Mouse (Mus musculus): ENCODE measurements around the gene Galnt12. TPM values are rescaled to one million over a fixed set of nuclear protein-coding genes. Genes with fewer than 3 reads are reported as not detected.
A peak's percentile ranks its signal among the peaks of the same experiment; 100 is the strongest.

The Galnt12 gene
- polyA plus RNA-seq, 1 experiment from 2014 or later: 2.2 TPM

GRCm38 (mm10) chr4:47122051-47122706 is 30.5 kb downstream of the Galnt12 start:
- Histone ChIP-seq H3K4me1 (no peaks in the 10 kb centered on the region), H3K27me3 (ENCODE audit: insufficient read depth, poor library complexity, severe bottlenecking) (no peaks in the 10 kb centered on the region; the same call in 1 of the 2 replicates), H3K9me3 (no peaks in the 10 kb centered on the region), H3K4me3 (no peak overlapping the region), H3K36me3 (no peaks in the 10 kb centered on the region), H3K27ac (no peak overlapping the region)
- no peak for DNase-seq (ENCODE audit: low spot score)
- WGBS: 58% methylated on average over 13 of the region's 13 CpGs

- no peaks in the 10 kb centered on the region for H3K9me3 ChIP-seq
- H3K27ac ChIP-seq: no peak overlapping the region
- no peak overlapping the region for H3K4me3 ChIP-seq
- H3K36me3 ChIP-seq: no peaks in the 10 kb centered on the region
- 85% methylated on average over 9 of the region's 9 CpGs for WGBS
- no peaks in the 10 kb centered on the region for H3K4me1 ChIP-seq
- no peak for DNase-seq (ENCODE audit: low spot score)
- H3K27me3 ChIP-seq (ENCODE audit: insufficient read depth, poor library complexity, severe bottlenecking): no peaks in the 10 kb centered on the region; the same call in 1 of the 2 replicates
Measured at GRCm38 (mm10) chr4:47124140-47124711, 32.5 kb downstream of the Galnt12 start.

- H3K27ac ChIP-seq: no peak overlapping the region
- H3K36me3 ChIP-seq: no peaks in the 10 kb centered on the region
- H3K4me3 ChIP-seq: no peak overlapping the region
- peaks cover 3% of the 10 kb centered on the region for H3K27me3 ChIP-seq (ENCODE audit: insufficient read depth, poor library complexity, severe bottlenecking)
- H3K9me3 ChIP-seq: no peaks in the 10 kb centered on the region
- no peak for DNase-seq (ENCODE audit: low spot score)
- H3K4me1 ChIP-seq: no peaks in the 10 kb centered on the region
- 71% methylated on average over 7 of the region's 7 CpGs for WGBS
Measured at GRCm38 (mm10) chr4:47128515-47128914, 36.8 kb downstream of the Galnt12 start.

- H3K36me3 ChIP-seq: no peaks in the 10 kb centered on the region
- no peak overlapping the region for H3K4me3 ChIP-seq
- H3K27me3 ChIP-seq (ENCODE audit: insufficient read depth, poor library complexity, severe bottlenecking): peaks cover 3% of the 10 kb centered on the region
- H3K4me1 ChIP-seq: no peaks in the 10 kb centered on the region
- no peaks in the 10 kb centered on the region for H3K9me3 ChIP-seq
- DNase-seq (ENCODE audit: low spot score): no peak
- WGBS: 76% methylated on average over 4 of the region's 4 CpGs
- no peak overlapping the region for H3K27ac ChIP-seq
Measured at GRCm38 (mm10) chr4:47129572-47129971, 37.9 kb downstream of the Galnt12 start.

- 83% methylated on average over 8 of the region's 8 CpGs for WGBS
- H3K4me3 ChIP-seq: no peak overlapping the region
- no peaks in the 10 kb centered on the region for H3K4me1 ChIP-seq
- no peak for DNase-seq (ENCODE audit: low spot score)
- peaks cover 3% of the 10 kb centered on the region for H3K27me3 ChIP-seq (ENCODE audit: insufficient read depth, poor library complexity, severe bottlenecking)
- no peak overlapping the region for H3K27ac ChIP-seq
- H3K9me3 ChIP-seq: no peaks in the 10 kb centered on the region
- no peaks in the 10 kb centered on the region for H3K36me3 ChIP-seq
Measured at GRCm38 (mm10) chr4:47130111-47131050, 38.7 kb downstream of the Galnt12 start.

GRCm38 (mm10) chr4:47131931-47132330 is 40.2 kb downstream of the Galnt12 start:
- 87% methylated on average over 3 of the region's 3 CpGs for WGBS
- Histone ChIP-seq H3K27me3 (ENCODE audit: insufficient read depth, poor library complexity, severe bottlenecking) (peaks cover 3% of the 10 kb centered on the region), H3K4me1 (no peaks in the 10 kb centered on the region), H3K4me3 (no peak overlapping the region), H3K27ac (no peak overlapping the region), H3K9me3 (no peaks in the 10 kb centered on the region), H3K36me3 (no peaks in the 10 kb centered on the region)
- DNase-seq (ENCODE audit: low spot score): no peak

- 61% methylated on average over 3 of the region's 3 CpGs for WGBS
- H3K4me1 ChIP-seq: no peaks in the 10 kb centered on the region
- DNase-seq (ENCODE audit: low spot score): no peak
- no peaks in the 10 kb centered on the region for H3K36me3 ChIP-seq
- H3K4me3 ChIP-seq: no peak overlapping the region
- no peaks in the 10 kb centered on the region for H3K9me3 ChIP-seq
- no peak overlapping the region for H3K27ac ChIP-seq
- H3K27me3 ChIP-seq (ENCODE audit: insufficient read depth, poor library complexity, severe bottlenecking): peaks cover 3% of the 10 kb centered on the region
Measured at GRCm38 (mm10) chr4:47132413-47132812, 40.7 kb downstream of the Galnt12 start.

- WGBS: 75% methylated on average over 8 of the region's 8 CpGs
- DNase-seq (ENCODE audit: low spot score): no peak
Measured at GRCm38 (mm10) chr4:47136699-47137101, 45.0 kb downstream of the Galnt12 start.

GRCm38 (mm10) chr4:47137479-47137878 is 45.8 kb downstream of the Galnt12 start:
- DNase-seq (ENCODE audit: low spot score): no peak
- Histone ChIP-seq H3K9me3 (no peaks in the 10 kb centered on the region), H3K27ac (no peak overlapping the region), H3K36me3 (no peaks in the 10 kb centered on the region), H3K27me3 (ENCODE audit: insufficient read depth, poor library complexity, severe bottlenecking) (peaks cover 6% of the 10 kb centered on the region; the same call in 1 of the 2 replicates), H3K4me3 (no peak overlapping the region), H3K4me1 (peaks cover 26% of the 10 kb centered on the region)
- WGBS: 66% methylated on average over 5 of the region's 5 CpGs

More at GRCm38 (mm10) chr4:47136699-47137101, 45.0 kb downstream of the Galnt12 start:
- H3K9me3 ChIP-seq: no peaks in the 10 kb centered on the region
- no peak overlapping the region for H3K4me3 ChIP-seq
- H3K36me3 ChIP-seq: no peaks in the 10 kb centered on the region
- no peak overlapping the region for H3K27ac ChIP-seq
- H3K4me1 ChIP-seq: peaks cover 22% of the 10 kb centered on the region
- peaks cover 4% of the 10 kb centered on the region for H3K27me3 ChIP-seq (ENCODE audit: insufficient read depth, poor library complexity, severe bottlenecking)

- WGBS: 76% methylated on average over 7 of the region's 7 CpGs
- Histone ChIP-seq H3K4me1 (peaks cover 30% of the 10 kb centered on the region), H3K4me3 (no peak overlapping the region), H3K27ac (no peak overlapping the region), H3K36me3 (no peaks in the 10 kb centered on the region), H3K9me3 (no peaks in the 10 kb centered on the region), H3K27me3 (ENCODE audit: insufficient read depth, poor library complexity, severe bottlenecking) (peaks cover 6% of the 10 kb centered on the region; the same call in 1 of the 2 replicates)
- DNase-seq (ENCODE audit: low spot score): no peak
Measured at GRCm38 (mm10) chr4:47138411-47138810, 46.7 kb downstream of the Galnt12 start.

GRCm38 (mm10) chr4:47138967-47139777 is 47.5 kb downstream of the Galnt12 start:
- Histone ChIP-seq H3K9me3 (no peaks in the 10 kb centered on the region), H3K4me1 (peaks cover 38% of the 10 kb centered on the region), H3K27ac (peak overlapping the region; percentile 45), H3K36me3 (no peaks in the 10 kb centered on the region), H3K4me3 (no peak overlapping the region), H3K27me3 (ENCODE audit: insufficient read depth, poor library complexity, severe bottlenecking) (peaks cover 6% of the 10 kb centered on the region; the same call in 1 of the 2 replicates)
- 37% methylated on average over 9 of the region's 9 CpGs for WGBS
- no peak for DNase-seq (ENCODE audit: low spot score)

- no peak overlapping the region for H3K4me3 ChIP-seq
- WGBS: 81% methylated on average over 3 of the region's 3 CpGs
- peaks cover 6% of the 10 kb centered on the region; the same call in 1 of the 2 replicates for H3K27me3 ChIP-seq (ENCODE audit: insufficient read depth, poor library complexity, severe bottlenecking)
- H3K4me1 ChIP-seq: peaks cover 42% of the 10 kb centered on the region
- no peaks in the 10 kb centered on the region for H3K36me3 ChIP-seq
- no peak overlapping the region for H3K27ac ChIP-seq
- H3K9me3 ChIP-seq: no peaks in the 10 kb centered on the region
- no peak for DNase-seq (ENCODE audit: low spot score)
Measured at GRCm38 (mm10) chr4:47140301-47140700, 48.6 kb downstream of the Galnt12 start.

Measured in heart, embryonic 10.5 days (tissue).